ENCODE assay signal across 7 mouse cellular contexts in genomic region chr8:120539775-120540625, GRCm38 (mm10). TPM values are rescaled to one million over a fixed set of nuclear protein-coding genes. Genes with fewer than 3 reads are reported as not detected.
A peak's percentile ranks its signal among the peaks of the same experiment; 100 is the strongest.
DNase-seq lines count a peak whose midpoint lies in the region; ATAC-seq and TF ChIP-seq lines count a peak whose summit lies in the region.

No protein-coding gene starts in this region.

- no peaks in the 10 kb centered on the region for H3K36me3 ChIP-seq in embryonic facial prominence, embryonic 12.5 days
- 0 out of 2 replicates have a peak, but pooled peaks cover 3% of the 10 kb centered on the region for H3K36me3 ChIP-seq in liver, postnatal 0 days (replicated peaks; ENCODE audit: insufficient read depth, low read length)

- TF ChIP-seq CTCF in liver, postnatal 0 days (IDR thresholded peaks at IDR 0.05; ENCODE audit: low read depth): no peak

- peak; percentile 44 to 66 for DNase-seq in spleen, postnatal 10 days (ENCODE audit: low spot score in 2 of 2)
- DNase-seq in spleen, postnatal 36 days (ENCODE audit: low spot score in 2 of 2): no peak
- DNase-seq in induced T-regulatory cell, adult 2 months (ENCODE audit: low read depth): peak; percentile 29
- DNase-seq in liver, postnatal 0 days: peak; percentile 66

- ATAC-seq in embryonic facial prominence, embryonic 12.5 days (ENCODE audit: insufficient number of reproducible peaks, insufficient read depth, low FRiP score, low TSS enrichment): no peak
- peak; percentile 11 for ATAC-seq in liver, postnatal 0 days
- no peak for ATAC-seq in monocyte, adult 5-6 weeks (replicated peaks; ENCODE audit: insufficient number of reproducible peaks, low FRiP score, low TSS enrichment, poor library complexity, severe bottlenecking)
- ATAC-seq in activated CD4-positive, CD25-positive, alpha-beta regulatory T cell, adult 4 months: no peak

- no peaks in the 10 kb centered on the region for H3K9me3 ChIP-seq in embryonic facial prominence, embryonic 12.5 days
- no peaks in the 10 kb centered on the region for H3K9me3 ChIP-seq in liver, postnatal 0 days (ENCODE audit: low read length)

- 21% methylated on average over 23 of the region's 23 CpGs for WGBS in embryonic facial prominence, embryonic 12.5 days
- 24% methylated on average over 23 of the region's 23 CpGs for WGBS in liver, postnatal 0 days (ENCODE audit: insufficient replicate concordance)

- peak overlapping the region; percentile 88 for H3K27ac ChIP-seq in embryonic facial prominence, embryonic 12.5 days
- peak overlapping the region; percentile 98 for H3K27ac ChIP-seq in liver, postnatal 0 days (ENCODE audit: low read depth)

- H3K9ac ChIP-seq in embryonic facial prominence, embryonic 12.5 days: peak overlapping the region; percentile 21; the same call in 1 of the 2 replicates
- peak overlapping the region; percentile 90 for H3K9ac ChIP-seq in liver, postnatal 0 days (replicated peaks)

- H3K4me3 ChIP-seq in embryonic facial prominence, embryonic 12.5 days: peak overlapping the region; percentile 62; the same call in 1 of the 2 replicates
- peak overlapping the region; percentile 79 for H3K4me3 ChIP-seq in liver, postnatal 0 days (ENCODE audit: low read depth, low read length)

- TF ChIP-seq EP300 in liver, postnatal 0 days (IDR thresholded peaks at IDR 0.05; ENCODE audit: low read depth): peak; percentile 45; the same call in 1 of the 2 replicates

- H3K4me2 ChIP-seq in embryonic facial prominence, embryonic 12.5 days (replicated peaks): peak overlapping the region; percentile 90
- H3K4me2 ChIP-seq in liver, postnatal 0 days (ENCODE audit: low read depth, low read length): peak overlapping the region; percentile 94

- H3K4me1 ChIP-seq in embryonic facial prominence, embryonic 12.5 days: peaks cover 72% of the 10 kb centered on the region
- H3K4me1 ChIP-seq in liver, postnatal 0 days (ENCODE audit: insufficient read depth): peaks cover 75% of the 10 kb centered on the region

- 0 out of 2 replicates have a peak, but pooled peaks cover 5% of the 10 kb centered on the region for H3K27me3 ChIP-seq in embryonic facial prominence, embryonic 12.5 days
- H3K27me3 ChIP-seq in liver, postnatal 0 days (ENCODE audit: insufficient read depth, low read length): no peaks in the 10 kb centered on the region

RNA-seq across cellular contexts. Expression of gene Gins2, which starts 49.1 kb away (rescaled TPM):
- polyA plus RNA-seq in embryonic facial prominence, embryonic 12.5 days (2016; fragmentation: Nextera tagmentation; extraction: Ambion mirVana): 109 and 115 TPM in 2 replicates
- 18.6 and 20.3 TPM in 2 replicates for polyA plus RNA-seq in liver, postnatal 0 days (2015; fragmentation: Nextera tagmentation; extraction: Ambion mirVana)
- 1.1 to 3.2 TPM (median 1.3 TPM) in 3 replicates for total RNA-seq in monocyte, adult 5-6 weeks (2017)
- 10 to 100 TPM; 19.3 to 30.4 TPM for polyA plus RNA-seq in activated CD4-positive, CD25-positive, alpha-beta regulatory T cell, adult 4 months (2017; shearing (Covaris generic))

Comparison
In these comparisons a context has a peak if more than half of its experiments do, and no peak if none do; other contexts are left out.
1. DNase-seq: peak in spleen, postnatal 10 days (2 of 2), induced T-regulatory cell, adult 2 months (single experiment) and liver, postnatal 0 days (single experiment); none in spleen, postnatal 36 days (0 of 2).